Mouse (Mus musculus) c-Kit-positive CD71-positive TER-119-positive erythroid progenitor cells, embryonic 14.5 days (primary cell): Measurements from ENCODE around the gene Fcgrt.

Experiments
- DNase-seq: peaks from one replicate; pipeline ENCODE4 v3.0.0-alpha.2; 2013; ENCODE audit warnings: low spot score

Gene Fcgrt

DNA sequence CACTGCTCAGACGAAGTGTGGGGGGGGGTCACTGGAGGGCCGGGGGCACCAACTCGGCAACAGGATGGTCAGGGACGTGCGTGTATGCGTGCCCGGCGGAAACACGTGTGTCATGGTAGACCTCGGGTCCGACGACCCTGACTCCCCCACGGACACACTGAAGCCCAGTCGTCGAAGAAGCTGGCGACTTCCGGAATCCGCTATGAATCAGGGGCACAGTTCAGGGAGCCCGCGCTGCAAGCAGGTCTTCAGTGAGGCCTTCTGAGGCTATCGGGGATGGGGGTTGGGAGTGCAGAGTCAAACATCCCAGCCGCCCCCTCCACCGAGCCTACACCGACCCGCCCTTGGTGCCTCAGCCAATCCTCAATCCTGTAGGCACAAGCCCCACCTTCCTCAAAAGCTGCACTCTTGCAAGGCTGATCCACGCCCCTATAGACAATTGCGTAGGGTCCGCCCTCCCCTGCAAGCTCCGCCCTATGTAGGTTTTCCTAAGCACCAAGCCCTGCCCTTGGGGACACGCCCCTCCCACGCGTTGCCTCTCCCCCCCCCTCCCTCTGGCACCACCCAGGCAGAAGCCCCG lies 49.6 kb downstream of the Fcgrt start:
- peak; percentile 93 for DNase-seq

DNA sequence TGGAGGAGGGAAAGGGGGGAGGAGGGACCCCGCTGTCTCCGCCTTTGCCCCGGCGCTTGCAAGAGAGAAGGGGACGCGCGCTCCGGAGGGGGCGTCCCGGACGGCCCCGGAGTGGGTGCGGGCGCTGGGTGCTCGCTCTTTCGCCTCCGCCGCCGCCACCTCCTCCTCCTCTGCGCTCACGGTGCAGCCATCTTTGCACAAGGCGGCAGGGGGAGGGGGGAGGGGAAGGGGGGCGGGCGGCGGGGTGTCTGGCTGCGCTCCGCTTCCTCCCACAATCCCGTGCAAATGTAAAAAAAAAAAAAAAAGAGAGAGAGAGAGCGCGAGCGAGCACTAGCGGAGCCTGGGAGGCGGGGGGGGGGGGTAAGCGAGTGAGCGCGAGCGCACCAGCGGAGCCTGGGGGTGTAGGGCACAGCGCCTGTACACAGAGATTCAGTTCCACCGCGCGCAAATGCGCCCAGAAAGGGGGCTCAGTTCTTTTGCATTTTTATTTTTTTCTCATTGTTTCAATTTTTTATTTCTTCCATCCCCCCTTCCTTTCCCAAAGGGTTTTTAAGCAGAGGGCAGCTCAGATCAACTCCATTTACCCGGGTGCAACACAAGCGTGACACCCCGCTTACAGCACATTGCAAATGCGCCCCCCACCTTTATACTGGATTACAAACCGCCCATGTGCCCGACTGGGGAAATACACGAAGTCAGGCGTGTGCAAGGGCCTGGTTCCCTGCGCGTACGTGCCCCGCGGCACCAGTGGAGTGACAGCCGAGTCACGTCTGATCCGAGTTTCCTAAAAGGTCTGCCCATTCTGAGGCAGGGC lies 50.3 kb downstream of the Fcgrt start:
- peak; percentile 44 for DNase-seq

DNA sequence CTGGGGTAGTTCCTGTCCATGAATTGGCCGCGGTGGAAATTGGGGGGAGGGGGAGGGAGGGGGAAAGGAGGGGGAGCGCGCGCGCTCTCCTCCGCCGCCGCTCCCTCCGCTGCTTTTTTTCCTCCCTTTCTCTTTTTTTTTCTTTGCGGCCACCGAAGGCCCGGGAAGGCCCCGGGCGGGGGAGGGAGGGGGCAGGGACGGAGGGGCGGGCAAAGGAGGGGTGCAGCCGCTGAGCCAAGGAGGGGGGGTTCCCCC lies 50.9 kb downstream of the Fcgrt start, which contains the start of gene Prr12:
TSS of gene Prr12 (minus strand) at position 20 of the 255 bp plus-strand sequence.
- peak; percentile 34 for DNase-seq

DNA sequence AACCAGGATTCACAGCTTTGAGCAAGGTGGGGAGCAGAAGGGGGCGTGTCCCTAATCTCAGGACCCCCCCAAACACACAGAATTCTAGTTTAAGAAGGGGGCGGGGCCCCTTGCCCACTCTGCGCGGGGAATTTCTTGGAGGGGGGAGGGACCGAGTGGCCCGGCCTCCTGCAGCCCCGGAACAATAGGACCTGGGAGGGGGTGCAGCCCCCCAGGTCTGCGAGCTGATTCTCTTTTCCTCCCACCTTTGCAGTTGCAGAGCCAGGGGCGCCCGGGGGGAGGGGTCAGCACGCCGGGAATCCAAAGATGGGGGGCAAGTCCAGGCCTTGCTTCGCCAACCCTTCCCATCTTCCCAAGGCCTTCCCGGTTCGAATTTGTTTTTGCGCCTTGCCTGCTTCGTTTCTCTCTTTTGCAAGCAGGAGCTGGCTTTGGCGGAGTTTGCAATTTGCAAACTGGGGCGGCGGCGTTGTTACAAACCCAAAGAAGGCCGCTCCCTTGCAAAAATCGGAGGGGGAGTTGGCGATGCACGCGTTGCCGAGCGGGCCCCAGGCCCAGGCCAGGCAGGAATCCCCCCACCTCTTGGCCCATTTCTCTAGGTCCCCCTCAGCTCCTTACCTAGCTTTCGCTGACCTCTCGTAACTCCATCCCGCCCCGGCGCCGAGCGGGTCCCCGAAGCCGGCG lies 51.3 kb downstream of the Fcgrt start:
- peak; percentile 18 for DNase-seq

DNA sequence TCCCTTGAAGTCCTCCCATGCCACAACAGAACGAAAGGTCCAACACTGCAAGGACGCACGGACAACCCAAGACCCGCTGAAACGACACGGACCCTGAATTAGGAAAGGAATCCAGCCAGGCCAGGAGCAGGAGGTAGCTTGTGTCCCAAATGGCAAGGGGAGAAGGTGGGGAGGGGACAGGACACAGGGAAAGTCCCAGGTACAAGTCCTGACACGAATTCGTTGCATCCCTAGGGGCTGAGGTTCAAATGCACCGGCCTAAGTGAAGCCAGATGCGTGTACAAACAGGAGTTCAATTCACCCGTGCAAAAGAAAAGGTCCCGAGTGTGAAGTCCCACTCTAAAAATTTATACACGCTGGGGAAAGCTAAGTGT lies 52.1 kb downstream of the Fcgrt start:
- DNase-seq = no peak

DNA sequence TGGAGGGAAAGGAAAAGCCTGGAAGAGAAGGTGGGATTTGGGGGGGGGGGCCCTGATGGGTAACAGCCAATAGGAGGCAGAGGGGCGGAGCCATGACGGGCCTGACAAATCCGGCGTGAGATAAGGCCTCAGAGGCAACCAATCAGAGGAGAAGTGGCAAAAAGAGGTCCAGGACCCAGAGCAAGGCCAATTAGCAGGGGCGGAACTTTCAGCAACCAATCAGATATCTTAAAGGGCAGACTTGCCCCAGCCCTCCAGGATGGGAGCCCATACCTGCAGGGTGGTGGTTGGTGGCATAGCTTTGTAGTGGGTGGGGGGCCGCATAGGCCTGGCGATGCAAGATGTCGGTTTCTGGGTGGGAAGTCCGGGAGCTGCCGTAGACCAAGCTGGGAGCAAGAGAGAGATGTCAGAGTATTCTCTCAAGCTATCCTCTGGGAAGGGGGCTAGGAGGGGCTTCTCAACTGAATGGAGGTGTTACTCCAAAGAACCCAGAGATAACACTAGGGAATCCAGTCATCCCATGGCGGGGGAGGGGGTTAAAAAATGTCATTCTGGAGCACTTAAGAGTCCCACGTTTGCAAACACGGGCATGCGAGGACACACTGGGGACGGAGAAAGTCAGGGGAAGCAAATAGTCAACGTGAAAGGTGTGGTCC lies 52.6 kb downstream of the Fcgrt start:
- DNase-seq = peak; percentile 65

DNA sequence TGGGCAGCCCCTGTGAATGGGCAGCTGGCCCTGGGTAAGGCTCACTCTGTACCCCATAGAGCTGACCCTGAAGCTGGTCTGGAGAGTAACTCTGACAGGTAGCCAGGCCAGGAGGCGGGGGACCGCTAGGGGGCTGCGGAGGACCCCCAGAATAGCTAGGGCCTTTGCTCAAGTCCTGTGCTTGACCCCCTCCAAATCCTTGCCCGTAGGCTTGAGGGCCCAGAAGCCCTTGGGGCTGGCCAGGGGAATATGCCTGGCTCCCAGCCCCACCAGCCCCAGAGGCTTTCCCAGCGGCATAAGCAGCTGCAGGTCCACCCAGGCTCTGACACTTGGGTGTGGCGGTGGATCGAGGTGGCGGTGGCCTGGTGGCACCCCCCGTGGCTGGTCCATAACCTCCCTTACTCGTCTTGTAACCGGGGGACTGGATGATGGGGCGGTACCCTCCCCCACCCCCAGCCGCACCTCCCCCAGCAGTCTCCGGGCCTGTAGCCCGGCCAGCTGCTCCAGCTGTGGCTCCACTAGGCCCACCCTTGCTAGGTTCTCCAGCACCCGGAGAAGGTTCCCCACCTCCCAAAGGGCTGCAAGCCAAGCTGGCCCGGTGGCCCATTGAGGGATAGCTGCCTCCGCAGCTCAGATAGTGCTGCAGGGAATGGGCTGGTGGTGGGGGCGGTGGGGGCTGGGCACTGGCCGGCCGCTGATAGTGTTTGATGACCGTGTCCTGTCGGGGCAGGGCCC lies 54.6 kb downstream of the Fcgrt start:
- DNase-seq = no peak

DNA sequence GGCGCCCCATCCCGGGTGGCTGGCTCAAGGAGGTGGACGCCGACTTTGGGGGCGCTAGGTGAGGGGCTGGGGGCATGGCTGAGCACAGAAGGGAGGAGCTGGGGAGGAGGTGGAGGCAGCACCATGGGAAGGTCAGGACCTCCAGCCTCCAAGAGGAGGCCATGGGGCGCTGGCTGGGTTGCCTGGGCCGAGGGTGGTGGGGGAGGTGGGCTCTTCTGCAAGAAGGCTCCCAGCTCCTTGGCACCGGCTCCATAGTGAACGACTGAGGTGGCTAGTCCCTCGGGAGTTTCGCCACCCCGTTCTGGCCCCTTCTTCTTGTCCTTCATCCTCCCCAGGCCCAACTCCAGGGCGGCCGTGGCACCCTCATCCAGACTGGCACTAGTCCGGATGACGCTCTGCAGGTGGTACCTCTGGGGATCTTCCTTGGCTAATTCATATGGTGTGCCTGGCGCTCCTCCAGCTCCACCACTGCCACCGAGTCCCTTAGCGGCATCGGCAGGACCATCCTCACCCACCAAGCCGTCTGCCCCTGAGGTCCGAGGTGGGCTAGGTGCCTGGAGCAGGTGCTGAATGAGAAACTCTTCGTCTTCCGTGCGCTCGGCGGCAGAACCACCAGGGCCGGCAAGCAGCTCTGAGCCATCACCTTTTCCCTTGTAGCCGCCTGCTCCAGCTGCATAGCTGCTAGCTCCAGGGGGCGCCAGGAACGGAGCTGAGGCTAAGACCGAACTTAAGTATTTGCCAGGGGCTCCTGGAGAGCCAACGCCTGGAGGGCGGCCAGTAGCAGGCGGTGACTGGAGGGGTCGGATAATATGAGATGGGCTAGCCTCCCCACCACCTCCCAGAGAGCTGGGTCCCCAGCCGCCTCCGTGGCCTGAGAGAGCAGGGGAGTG lies 55.4 kb downstream of the Fcgrt start:
- DNase-seq = no peak

DNA sequence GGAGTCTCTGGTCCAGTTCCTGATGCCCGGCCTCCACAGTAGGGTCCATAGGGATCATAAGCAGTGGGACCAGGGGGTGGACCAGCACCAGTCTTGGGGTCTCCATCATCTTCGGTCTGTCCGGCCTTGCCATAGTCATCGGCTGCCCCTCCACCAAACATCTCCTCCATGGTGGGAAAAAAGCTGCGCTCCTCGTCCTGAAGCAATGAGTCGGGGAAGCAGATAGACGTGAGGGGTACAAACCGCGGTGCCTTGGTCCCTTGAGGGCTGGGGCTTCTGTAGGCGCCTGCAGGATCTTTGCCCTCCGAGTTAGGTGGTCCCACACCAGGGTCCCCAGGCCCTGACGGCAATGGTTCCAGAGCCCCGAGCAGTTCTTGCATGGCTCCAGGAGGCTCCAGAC lies 56.2 kb downstream of the Fcgrt start:
- no peak for DNase-seq

DNA sequence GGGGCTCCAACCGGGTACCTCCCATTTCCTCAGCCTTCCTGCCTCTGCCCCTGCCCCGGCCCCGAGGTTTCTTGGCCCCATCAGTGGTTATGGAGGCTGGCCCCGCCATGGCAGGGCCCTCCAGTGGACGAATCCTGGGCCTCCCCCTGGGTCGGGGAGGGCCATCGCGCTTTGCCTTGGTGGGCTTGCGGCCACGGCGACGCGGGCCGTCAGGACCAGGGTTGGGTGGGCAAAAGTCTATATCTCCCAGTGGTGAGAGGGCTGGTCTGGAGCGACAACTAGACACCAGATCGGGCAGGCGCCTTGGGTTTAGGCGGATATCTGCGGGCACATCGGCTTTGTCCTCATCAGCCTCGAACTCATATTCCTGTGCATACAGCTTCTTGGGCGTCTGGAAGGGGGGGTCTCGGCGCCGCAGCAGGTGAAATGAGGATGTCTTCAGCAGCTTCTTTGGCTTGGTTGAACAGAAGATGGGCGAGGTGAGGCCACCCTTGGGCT lies 56.7 kb downstream of the Fcgrt start:
- DNase-seq = no peak

DNA sequence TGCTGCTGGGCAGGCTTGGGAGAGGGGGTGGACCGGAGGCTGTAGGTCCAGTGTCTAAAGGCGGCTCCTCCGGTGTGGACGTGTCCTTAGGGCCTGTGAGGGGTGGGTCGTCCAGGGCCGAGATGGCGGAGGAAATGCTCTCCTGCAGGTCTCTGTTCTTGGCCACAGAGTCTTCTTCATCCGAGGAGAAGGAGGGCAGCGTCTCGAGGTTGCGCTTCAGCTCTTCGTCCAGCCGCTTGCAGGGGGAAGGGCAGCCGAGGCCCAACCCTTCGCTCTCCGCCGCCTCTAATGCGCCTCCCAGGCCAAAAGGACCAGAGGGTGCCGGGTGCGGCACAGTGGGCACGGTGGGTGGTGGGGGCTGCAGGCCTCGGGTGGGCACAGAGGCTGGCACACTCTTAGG lies 57.9 kb downstream of the Fcgrt start:
- DNase-seq = no peak

DNA sequence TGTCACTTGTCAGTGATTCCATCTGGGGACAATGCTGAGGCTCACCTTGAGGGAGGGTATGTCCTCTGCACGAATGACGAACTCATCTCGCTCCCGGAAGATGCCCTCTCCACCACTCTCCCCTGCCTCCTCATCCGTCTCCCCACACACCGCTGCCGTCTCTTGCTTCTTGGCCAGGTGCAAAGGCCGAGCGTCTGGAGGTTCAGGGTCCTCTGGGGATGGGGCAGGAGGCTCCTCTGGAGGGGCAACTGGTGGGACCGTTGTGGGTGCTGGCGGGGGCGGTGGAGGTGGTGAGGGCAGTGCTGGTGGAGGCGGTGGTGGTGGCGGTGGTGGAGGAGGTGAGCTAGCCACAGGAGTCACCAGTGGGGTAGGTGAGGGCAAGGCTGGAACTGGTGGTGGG lies 60.3 kb downstream of the Fcgrt start:
- no peak for DNase-seq
